Comparison of ENCODE assay signal across 8 mouse cellular contexts in genomic region chr11:77893787-77894718, GRCm38 (mm10). TPM values are rescaled to one million over a fixed set of nuclear protein-coding genes. Genes with fewer than 3 reads are reported as not detected.
DNase-seq lines count a peak whose midpoint lies in the region; ATAC-seq and TF ChIP-seq lines count a peak whose summit lies in the region.

Gene Pipox (minus strand): TSS chr11:77894096.

- H3K4me2 ChIP-seq in forebrain, embryonic 15.5 days (replicated peaks) = peak within 1 kb of the TSS; percentile 22
- H3K4me2 ChIP-seq in heart, embryonic 16.5 days (ENCODE audit: low read depth, low read length) = peak within 1 kb of the TSS; percentile 36
- H3K4me2 ChIP-seq in liver, embryonic 11.5 days = peak within 1 kb of the TSS; percentile 46
- H3K4me2 ChIP-seq in neural tube, embryonic 11.5 days (ENCODE audit: low read depth) = peak within 1 kb of the TSS; percentile 30

- ATAC-seq in forebrain, embryonic 15.5 days (replicated peaks) = peak; percentile 87
- ATAC-seq in heart, embryonic 16.5 days (replicated peaks; ENCODE audit: extremely low read depth, insufficient read depth, low FRiP score) = peak; percentile 86
- ATAC-seq in liver, embryonic 11.5 days (replicated peaks; ENCODE audit: low FRiP score) = peak; percentile 49; the same call in 1 of the 2 replicates
- ATAC-seq in neural tube, embryonic 11.5 days (ENCODE audit: insufficient read depth, low FRiP score, low TSS enrichment) = peak; percentile 82

- WGBS in forebrain, embryonic 15.5 days = 2% methylated on average over 11 of the region's 11 CpGs
- 20% methylated on average over 11 of the region's 11 CpGs for WGBS in heart, embryonic 16.5 days
- WGBS in liver, embryonic 11.5 days = 31% methylated on average over 11 of the region's 11 CpGs
- 18% methylated on average over 11 of the region's 11 CpGs for WGBS in neural tube, embryonic 11.5 days

- H3K9me3 ChIP-seq in ES-Bruce4 (replicated peaks; ENCODE audit: control insufficient read depth, insufficient read depth, low read length, poor library complexity, severe bottlenecking) = no peaks in the 10 kb centered on the region
- H3K9me3 ChIP-seq in forebrain, embryonic 15.5 days = no peaks in the 10 kb centered on the region
- H3K9me3 ChIP-seq in heart, embryonic 16.5 days (replicated peaks; ENCODE audit: control insufficient read depth, low read length) = no peaks in the 10 kb centered on the region
- no peaks in the 10 kb centered on the region for H3K9me3 ChIP-seq in liver, embryonic 11.5 days (ENCODE audit: control insufficient read depth, low read length)
- H3K9me3 ChIP-seq in neural tube, embryonic 11.5 days (ENCODE audit: control insufficient read depth, low read length) = no peaks in the 10 kb centered on the region

- no peak for TF ChIP-seq POLR2A in ES-Bruce4 (IDR thresholded peaks at IDR 0.05; ENCODE audit: insufficient read depth, low read length)

- peak; percentile 91 for DNase-seq in cerebellum, adult 11-12 months
- DNase-seq in kidney, postnatal 14 days = peak; percentile 96
- DNase-seq in liver, embryonic 11.5 days (ENCODE audit: low spot score) = peak; percentile 59
- peak; percentile 86 for DNase-seq in neural tube, embryonic 11.5 days (ENCODE audit: low spot score)
- peak; percentile 56 for DNase-seq in urinary bladder, adult 2 months (ENCODE audit: low spot score)

- TF ChIP-seq CTCF in ES-Bruce4 (IDR thresholded peaks at IDR 0.05; ENCODE audit: low read depth, low read length) = peak; percentile 49

- peaks cover 16% of the 10 kb centered on the region for H3K4me1 ChIP-seq in ES-Bruce4 (ENCODE audit: control insufficient read depth, insufficient read depth, low read length)
- H3K4me1 ChIP-seq in forebrain, embryonic 15.5 days = peaks cover 93% of the 10 kb centered on the region
- peaks cover 31% of the 10 kb centered on the region for H3K4me1 ChIP-seq in heart, embryonic 16.5 days (ENCODE audit: control insufficient read depth, insufficient read depth, low read length)
- peaks cover 3% of the 10 kb centered on the region; the same call in 1 of the 2 replicates for H3K4me1 ChIP-seq in liver, embryonic 11.5 days (replicated peaks; ENCODE audit: control insufficient read depth, insufficient read depth, low read length)
- H3K4me1 ChIP-seq in neural tube, embryonic 11.5 days (ENCODE audit: control insufficient read depth, insufficient read depth, low read length) = peaks cover 22% of the 10 kb centered on the region

- H3K4me3 ChIP-seq in ES-Bruce4 (ENCODE audit: low read depth, low read length) = peak within 1 kb of the TSS; percentile 60
- peak within 1 kb of the TSS; percentile 13; the same call in 1 of the 2 replicates for H3K4me3 ChIP-seq in forebrain, embryonic 15.5 days
- H3K4me3 ChIP-seq in heart, embryonic 16.5 days (ENCODE audit: low read length) = no peak within 1 kb of the TSS
- H3K4me3 ChIP-seq in liver, embryonic 11.5 days (ENCODE audit: low read depth, low read length) = peak within 1 kb of the TSS; percentile 19
- H3K4me3 ChIP-seq in neural tube, embryonic 11.5 days (ENCODE audit: low read depth, low read length) = peak within 1 kb of the TSS; percentile 10; the same call in 1 of the 2 replicates

- H3K27me3 ChIP-seq in ES-Bruce4 (ENCODE audit: control insufficient read depth, insufficient read depth, low read length, poor library complexity, severe bottlenecking) = no peaks in the 10 kb centered on the region
- H3K27me3 ChIP-seq in forebrain, embryonic 15.5 days = no peaks in the 10 kb centered on the region
- peaks cover 5% of the 10 kb centered on the region for H3K27me3 ChIP-seq in heart, embryonic 16.5 days (ENCODE audit: control insufficient read depth, insufficient read depth, low read length)
- H3K27me3 ChIP-seq in liver, embryonic 11.5 days (replicated peaks; ENCODE audit: control insufficient read depth, insufficient read depth, low read length) = peaks cover 45% of the 10 kb centered on the region
- peaks cover 26% of the 10 kb centered on the region for H3K27me3 ChIP-seq in neural tube, embryonic 11.5 days (ENCODE audit: control insufficient read depth, insufficient read depth, low read length)

- peak within 1 kb of the TSS; percentile 88 for H3K27ac ChIP-seq in ES-Bruce4 (ENCODE audit: insufficient read depth, low read length)
- peak within 1 kb of the TSS; percentile 96 for H3K27ac ChIP-seq in forebrain, embryonic 15.5 days (replicated peaks)
- H3K27ac ChIP-seq in heart, embryonic 16.5 days (ENCODE audit: low read length) = peak within 1 kb of the TSS; percentile 81
- H3K27ac ChIP-seq in liver, embryonic 11.5 days (ENCODE audit: low read depth, low read length) = peak within 1 kb of the TSS; percentile 61; the same call in 1 of the 2 replicates
- H3K27ac ChIP-seq in neural tube, embryonic 11.5 days (ENCODE audit: low read depth, low read length) = peak within 1 kb of the TSS; percentile 85

- peaks cover 1% of the 10 kb centered on the region; the same call in 1 of the 2 replicates for H3K36me3 ChIP-seq in ES-Bruce4 (ENCODE audit: control insufficient read depth, insufficient read depth, low read length, poor library complexity, severe bottlenecking)
- no peaks in the 10 kb centered on the region for H3K36me3 ChIP-seq in forebrain, embryonic 15.5 days
- H3K36me3 ChIP-seq in heart, embryonic 16.5 days (ENCODE audit: control insufficient read depth, insufficient read depth) = no peaks in the 10 kb centered on the region
- H3K36me3 ChIP-seq in liver, embryonic 11.5 days (ENCODE audit: control insufficient read depth, insufficient read depth, low read length) = no peaks in the 10 kb centered on the region
- no peaks in the 10 kb centered on the region for H3K36me3 ChIP-seq in neural tube, embryonic 11.5 days (ENCODE audit: control insufficient read depth, insufficient read depth, low read length)

- TF ChIP-seq EP300 in ES-Bruce4 (IDR thresholded peaks at IDR 0.05; ENCODE audit: insufficient read depth, low read depth, low read length) = peak; percentile 99

- peak within 1 kb of the TSS; percentile 51 for H3K9ac ChIP-seq in ES-Bruce4 (ENCODE audit: low read depth, poor library complexity, severe bottlenecking)
- H3K9ac ChIP-seq in forebrain, embryonic 15.5 days (replicated peaks) = peak within 1 kb of the TSS; percentile 7; the same call in 1 of the 2 replicates
- H3K9ac ChIP-seq in heart, embryonic 16.5 days (ENCODE audit: low read length) = no peak within 1 kb of the TSS
- H3K9ac ChIP-seq in liver, embryonic 11.5 days (ENCODE audit: low read depth, low read length) = 0 out of 2 replicates have a peak within 1 kb of the TSS, but pooled peaks have one; percentile 20
- H3K9ac ChIP-seq in neural tube, embryonic 11.5 days (ENCODE audit: low read length) = peak within 1 kb of the TSS; percentile 49

RNA-seq across cellular contexts. Expression of gene Pipox, which starts in this region (rescaled TPM):
- polyA plus RNA-seq in ES-Bruce4 (2011; ENCODE audit: insufficient read depth, insufficient read length, low read depth, missing spikeins) = 14.3 and 17.0 TPM in 2 replicates
- polyA plus RNA-seq in forebrain, embryonic 15.5 days (2015; fragmentation: Nextera tagmentation; extraction: Ambion mirVana) = 10.2 and 11.2 TPM in 2 replicates
- 2.9 TPM in 2 replicates for polyA plus RNA-seq in heart, embryonic 16.5 days (2015; fragmentation: Nextera tagmentation; extraction: Ambion mirVana)
- polyA plus RNA-seq in liver, embryonic 11.5 days (2014; fragmentation: Nextera tagmentation; extraction: Ambion mirVana) = 6.9 and 7.2 TPM in 2 replicates
- 2.6 and 4.0 TPM in 2 replicates for polyA plus RNA-seq in neural tube, embryonic 11.5 days (2014; fragmentation: Nextera tagmentation; extraction: Ambion mirVana)
- 0.37 and 0.66 TPM in 2 replicates for polyA plus RNA-seq in urinary bladder, adult 2 months (2012; rRNA removed)

Comparison
In these comparisons a context has a peak if more than half of its experiments do, and no peak if none do; other contexts are left out.
1. Peak in DNase-seq in urinary bladder, adult 2 months; RNA of the gene not detected or under 1 TPM.